In the genomic region with DNA sequence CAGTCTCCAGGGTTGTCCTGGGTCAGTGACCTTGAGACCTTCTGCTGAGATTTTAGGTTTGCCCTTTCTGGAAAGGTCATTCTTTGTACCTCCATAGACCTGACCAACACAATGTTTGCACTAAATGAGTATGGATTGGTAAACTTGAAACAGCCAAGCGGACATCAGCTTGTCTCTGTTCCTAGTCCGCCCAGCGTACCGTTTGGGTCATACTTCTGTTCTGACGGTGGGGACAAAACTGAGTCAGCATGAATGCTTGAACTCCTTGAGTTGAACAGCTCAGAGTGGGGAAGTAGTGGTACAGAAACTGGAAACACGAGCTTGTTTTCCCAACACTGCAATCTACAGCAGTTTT, we compare ENCODE assay signal across 8 mouse cellular contexts. TPM values are rescaled to one million over a fixed set of nuclear protein-coding genes. Genes with fewer than 3 reads are reported as not detected.
DNase-seq lines count a peak whose midpoint lies in the region; ATAC-seq and TF ChIP-seq lines count a peak whose summit lies in the region.

No protein-coding gene starts in this region.

- no peak for ATAC-seq in cerebellum, adult (ENCODE audit: insufficient number of reproducible peaks, low FRiP score, low TSS enrichment)
- no peak for ATAC-seq in midbrain, embryonic 12.5 days (ENCODE audit: low FRiP score, low read depth)

- peaks cover 0 to 5% of the 10 kb centered on the region in 2 experiments for H3K4me1 ChIP-seq in ES-E14 (ENCODE audit: control insufficient read depth in 2 of 2, insufficient read depth in 2 of 2, low read length in 2 of 2, poor library complexity in 1 of 2)
- peaks cover 42% of the 10 kb centered on the region for H3K4me1 ChIP-seq in midbrain, embryonic 12.5 days

- peak; percentile 35 for DNase-seq in cerebellum, adult 11 months
- DNase-seq in ES-E14 (ENCODE audit: low read depth, low spot score), result no peak
- DNase-seq in forelimb bud, embryonic 11.5 days (ENCODE audit: low read depth, low spot score), result peak; percentile 42
- DNase-seq in kidney, postnatal 36 days, result peak; percentile 38 to 46
- no peak for DNase-seq in urinary bladder, adult 2 months (ENCODE audit: low spot score)
- DNase-seq in spleen, postnatal 10 days (ENCODE audit: low spot score in 2 of 2), result no peak

- H3K9ac ChIP-seq in ES-E14 (ENCODE audit: insufficient read depth, low read depth, low read length, poor library complexity, severe bottlenecking), result peak overlapping the region; percentile 99
- peak overlapping the region; percentile 99 for H3K9ac ChIP-seq in midbrain, embryonic 12.5 days (replicated peaks)

- peak overlapping the region; percentile 51; the same call in 1 of the 2 replicates for H3K27ac ChIP-seq in ES-E14 (ENCODE audit: insufficient read depth, low read depth, low read length, poor library complexity, severe bottlenecking)
- H3K27ac ChIP-seq in midbrain, embryonic 12.5 days (replicated peaks), result peak overlapping the region; percentile 99

- H3K36me3 ChIP-seq in ES-E14 (ENCODE audit: control insufficient read depth, insufficient read depth, low read length, poor library complexity, severe bottlenecking), result no peaks in the 10 kb centered on the region
- no peaks in the 10 kb centered on the region; the same call in 1 of the 2 replicates for H3K36me3 ChIP-seq in midbrain, embryonic 12.5 days

- peak overlapping the region; percentile 97 to 99 for H3K4me3 ChIP-seq in ES-E14 (ENCODE audit: insufficient read depth in 1 of 2, low read depth in 1 of 2, low read length in 2 of 2, poor library complexity in 1 of 2, severe bottlenecking in 1 of 2)
- H3K4me3 ChIP-seq in midbrain, embryonic 12.5 days, result peak overlapping the region; percentile 94

- in situ Hi-C loops in ES-E14 (cut with MboI; ENCODE audit: low sequenced_read_pairs in 2 of 2, unreplicated experiment in 2 of 2), result no loop called here

- WGBS in midbrain, embryonic 12.5 days, result 8% methylated on average over 6 of the region's 6 CpGs

- H3K27me3 ChIP-seq in midbrain, embryonic 12.5 days, result no peaks in the 10 kb centered on the region

- H3K9me3 ChIP-seq in ES-E14 (ENCODE audit: control insufficient read depth, insufficient read depth, low read depth, low read length), result no peaks in the 10 kb centered on the region
- no peaks in the 10 kb centered on the region for H3K9me3 ChIP-seq in midbrain, embryonic 12.5 days

- peak overlapping the region; percentile 64 for H3K4me2 ChIP-seq in midbrain, embryonic 12.5 days (replicated peaks)

TF ChIP-seq in ES-E14, 5 proteins besides CTCF, POLR2A, EP300 and RAD21:
- TF ChIP-seq ZC3H11A (IDR thresholded peaks at IDR 0.05; ENCODE audit: borderline replicate concordance, low read depth, low read length) (no peak), MAFK (IDR thresholded peaks at IDR 0.05; ENCODE audit: insufficient read depth, low read depth, low read length) (peak; percentile 72), ZNF384 (IDR thresholded peaks at IDR 0.05; ENCODE audit: low read depth, low read length) (peak; percentile 50; the same call in 1 of the 2 replicates), HCFC1 (IDR thresholded peaks at IDR 0.05; ENCODE audit: borderline replicate concordance, insufficient read depth, low read length) (no peak)

RNA-seq across cellular contexts. Expression of a gene that starts 0.7 kb away (rescaled TPM):
- 25.3 and 38.1 TPM in 2 replicates for total RNA-seq in ES-E14 (2012; rRNA removed)
- polyA plus RNA-seq in midbrain, embryonic 12.5 days (2016; fragmentation: Nextera tagmentation; extraction: Ambion mirVana), result 43.3 TPM in 2 replicates
- 23.6 and 24.7 TPM in 2 replicates for polyA plus RNA-seq in urinary bladder, adult 2 months (2012; rRNA removed)

Comparison
In these comparisons a context has a peak if more than half of its experiments do, and no peak if none do; other contexts are left out.
1. DNase-seq: peak in cerebellum, adult 11 months (single experiment), forelimb bud, embryonic 11.5 days (single experiment) and kidney, postnatal 36 days (2 of 2); none in ES-E14 (single experiment), urinary bladder, adult 2 months (single experiment) and spleen, postnatal 10 days (0 of 2).